Mouse (Mus musculus) E14TG2a.4 (cell line): ENCODE results near the gene Dot1l.

Source experiments
- CTCF ChIP-seq: conservative IDR thresholded peaks from 2 replicates; pipeline ENCODE4 v1.5.1; 2014; ENCODE audit warnings: low read length
- NANOG ChIP-seq: IDR thresholded peaks from 2 replicates; pipeline ENCODE4 v1.6.1; 2014; ENCODE audit warnings: borderline replicate concordance, low read length, mixed read lengths
- POU5F1 ChIP-seq: IDR thresholded peaks from 2 replicates; pipeline ENCODE4 v1.6.1; 2014; ENCODE audit warnings: low read length, borderline replicate concordance

DNA sequence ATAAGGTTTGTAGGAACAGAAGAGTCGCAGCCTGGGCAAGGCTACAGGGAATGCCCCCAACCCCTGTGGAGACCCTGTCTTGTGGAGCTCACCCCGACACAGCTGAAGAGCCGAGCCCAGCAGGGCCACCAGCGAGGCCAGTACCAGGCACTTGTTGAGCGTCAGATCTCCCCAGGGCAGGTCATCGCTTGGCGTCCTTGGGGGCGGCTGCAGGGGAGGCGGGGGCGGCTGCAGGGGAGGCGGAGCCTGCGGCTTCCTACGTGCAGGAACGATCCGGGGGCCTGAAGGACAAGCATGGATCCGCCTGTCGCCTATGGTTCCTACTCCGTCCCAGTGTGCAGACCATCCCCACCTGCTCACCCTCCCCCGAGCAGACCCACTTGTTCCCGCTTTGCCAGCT lies 55.1 kb downstream of the Dot1l start:
- TF ChIP-seq CTCF (no peak), NANOG (no peak), POU5F1 (no peak)
